Mouse (Mus musculus) inflammation-experienced regulatory T-cells, adult 6 months (primary cell): ENCODE measurements around the gene Dph7. TPM values are rescaled to one million over a fixed set of nuclear protein-coding genes. Genes with fewer than 3 reads are reported as not detected.
"Not testable (repeated sequence)": the region's sequence is repeated elsewhere in the genome, so short reads cannot be mapped to it uniquely, and the experiment has no call there.

ENCODE experiments used
- ATAC-seq: one replicate; pipeline ENCODE4 v1.8.0; 2017
- polyA plus RNA-seq, 3 experiments: library from polyadenylated mRNA; unstranded; fragments of 100-300 nt; shearing (Covaris generic); gene quantifications; one replicate each; pipeline ENCODE4 v1.2.1; 2017

Gene Dph7
- polyA plus RNA-seq, 3 experiments from 2014 or later: 21.5 to 42.4 (median 41.8) TPM

GRCm38 (mm10) chr2:24974452-24974851, 12.3 kb downstream of the Dph7 start:
- ATAC-seq: not testable (repeated sequence)

- peak; percentile 91 for ATAC-seq
These were observed 12.9 kb downstream of the Dph7 start, which contains the start of gene Mrpl41 for GRCm38 (mm10) chr2:24974906-24975703. Gene Mrpl41, minus strand, starts transcription at chr2:24975098.

GRCm38 (mm10) chr2:24975704-24976297, 13.6 kb downstream of the Dph7 start, which contains the start of gene Pnpla7:
Gene Pnpla7, plus strand, starts transcription at chr2:24976033.
- peak; percentile 63 for ATAC-seq

- ATAC-seq: no peak
These were observed 14.8 kb downstream of the Dph7 start for GRCm38 (mm10) chr2:24976960-24977359.

- no peak for ATAC-seq
These were observed 25.6 kb downstream of the Dph7 start for GRCm38 (mm10) chr2:24987762-24988161.

- no peak for ATAC-seq
These were observed 33.1 kb downstream of the Dph7 start for GRCm38 (mm10) chr2:24995332-24995731.

GRCm38 (mm10) chr2:24996471-24996870, 34.3 kb downstream of the Dph7 start:
- no peak for ATAC-seq

- ATAC-seq: no peak
These were observed 38.5 kb downstream of the Dph7 start for GRCm38 (mm10) chr2:25000544-25001235.

GRCm38 (mm10) chr2:25003946-25004786, 42.0 kb downstream of the Dph7 start:
- no peak for ATAC-seq

GRCm38 (mm10) chr2:25006767-25007166, 44.6 kb downstream of the Dph7 start:
- ATAC-seq: no peak

GRCm38 (mm10) chr2:25008250-25008649, 46.0 kb downstream of the Dph7 start:
- ATAC-seq: no peak

Other genes starting within 250 kb of the Dph7 start
- under 1 TPM in 1 of 3 experiments, not detected in 2; 0.24 TPM for gene Cacna1b, start 199.2 kb upstream of the Dph7 start, polyA plus RNA-seq
- gene Ehmt1, start 42.8 kb upstream of the Dph7 start, polyA plus RNA-seq: 10 to 100 TPM; 35.8 to 65.7 (median 56.6) TPM
- 100 to 1,000 TPM; 168 to 273 (median 211) TPM for gene Arrdc1, start 27.1 kb upstream of the Dph7 start, polyA plus RNA-seq
- gene Zmynd19, start 12.6 kb upstream of the Dph7 start, polyA plus RNA-seq: 1 to 10 TPM in 2 of 3 experiments, under 1 TPM in 1; 0.87 to 2.7 (median 1.2) TPM
- 100 to 1,000 TPM in 2 of 3 experiments, 10 to 100 TPM in 1; 98.7 to 106 (median 103) TPM for gene Mrpl41, start 12.7 kb downstream of the Dph7 start, polyA plus RNA-seq
- gene Pnpla7, start 13.6 kb downstream of the Dph7 start, polyA plus RNA-seq: 10 to 100 TPM; 50.7 to 80.7 (median 77.0) TPM
- gene Nsmf, start 92.0 kb downstream of the Dph7 start, polyA plus RNA-seq: 10 to 100 TPM; 11.3 to 20.4 (median 11.4) TPM
- under 1 TPM in 1 of 3 experiments, not detected in 2; 0.90 TPM for gene Entpd8, start 117.9 kb downstream of the Dph7 start, polyA plus RNA-seq
- gene Noxa1, start 132.7 kb downstream of the Dph7 start, polyA plus RNA-seq: 1 to 10 TPM in 2 of 3 experiments, under 1 TPM in 1; 0.68 to 4.2 (median 4.2) TPM
- 1 to 10 TPM in 1 of 3 experiments, under 1 TPM in 2; 0.54 to 1.2 (median 0.59) TPM for gene Nrarp, start 218.4 kb downstream of the Dph7 start, polyA plus RNA-seq
- 10 to 100 TPM; 55.3 to 73.9 (median 67.2) TPM for gene Tor4a, start 234.5 kb downstream of the Dph7 start, polyA plus RNA-seq
- gene Nelfb, start 249.1 kb downstream of the Dph7 start, polyA plus RNA-seq: 10 to 100 TPM; 46.6 to 50.3 (median 47.0) TPM